Mouse (Mus musculus): Measurements from ENCODE around the gene Sema3a.

- TF ChIP-seq CTCF (IDR thresholded peaks at IDR 0.05; ENCODE audit: extremely low read depth, insufficient read depth, low read length) (no peak), POLR2A (IDR thresholded peaks at IDR 0.05; ENCODE audit: extremely low read depth, insufficient read depth, low read length) (no peak)
Measured at GRCm38 (mm10) chr5:13411920-13412319, 286.7 kb downstream of the Sema3a start.
